Mouse (Mus musculus) mature B cell (primary cell): ENCODE data around the gene Col6a1.

Experiments
- in situ Hi-C: fragments of 300-500 bp; cut with MboI; formaldehyde crosslinking; loops from 2 replicates; pipeline ENCODE4 v1.14.3; 2019

Gene Col6a1

GRCm38 (mm10) chr10:76678122-76678521 is 47.8 kb downstream of the Col6a1 start:
- in situ Hi-C loops, result no loop called here

GRCm38 (mm10) chr10:76675268-76675667 is 50.7 kb downstream of the Col6a1 start:
- in situ Hi-C loops, result no loop called here

- in situ Hi-C loops, result no loop called here
These were observed 51.4 kb downstream of the Col6a1 start for GRCm38 (mm10) chr10:76674581-76674980.

- in situ Hi-C loops, result no loop called here
These were observed 54.0 kb downstream of the Col6a1 start for GRCm38 (mm10) chr10:76671939-76672338.

GRCm38 (mm10) chr10:76668947-76669284 is 57.1 kb downstream of the Col6a1 start:
- in situ Hi-C loops, result no loop called here

- in situ Hi-C loops, result no loop called here
These were observed 57.6 kb downstream of the Col6a1 start for GRCm38 (mm10) chr10:76668261-76668946.

- in situ Hi-C loops, result no loop called here
These were observed 58.7 kb downstream of the Col6a1 start for GRCm38 (mm10) chr10:76667197-76667805.

- in situ Hi-C loops, result no loop called here
These were observed 60.4 kb downstream of the Col6a1 start for GRCm38 (mm10) chr10:76665551-76665950.

GRCm38 (mm10) chr10:76664156-76665115 is 61.5 kb downstream of the Col6a1 start:
- in situ Hi-C loops, result no loop called here
